Mouse (Mus musculus) embryonic facial prominence, embryonic 15.5 days (tissue): ENCODE data around the gene Nefh. TPM values are rescaled to one million over a fixed set of nuclear protein-coding genes. Genes with fewer than 3 reads are reported as not detected.

Source experiments
- ATAC-seq: fragments of 200-750 bp; cut with Nextera tagmentation; 2 replicates; pipeline ENCODE4 v1.8.0; 2017; ENCODE audit warnings: low read depth, moderate TSS enrichment; ENCODE audit not compliant: insufficient number of reproducible peaks, low FRiP score, low TSS enrichment
- H3K27ac ChIP-seq: fragments of 300-500 bp; sonication (generic); replicated peaks from 2 replicates; pipeline ENCODE4 v1.5.1; 2015; ENCODE audit warnings: mild to moderate bottlenecking, inconsistent platforms
- H3K27me3 ChIP-seq: fragments of 300-500 bp; sonication (generic); 2 replicates; pipeline ENCODE4 v1.6.1; 2015; ENCODE audit warnings: inconsistent platforms
- H3K36me3 ChIP-seq: fragments of 300-500 bp; sonication (generic); 2 replicates; pipeline ENCODE4 v1.6.1; 2015; ENCODE audit warnings: mild to moderate bottlenecking, inconsistent platforms
- H3K4me1 ChIP-seq: fragments of 300-500 bp; sonication (generic); 2 replicates; pipeline ENCODE4 v1.6.1; 2015; ENCODE audit warnings: inconsistent platforms
- H3K4me2 ChIP-seq: fragments of 300-500 bp; sonication (generic); replicated peaks from 2 replicates; pipeline ENCODE4 v1.6.1; 2015; ENCODE audit warnings: mild to moderate bottlenecking, inconsistent platforms
- H3K4me3 ChIP-seq: fragments of 300-500 bp; sonication (generic); replicated peaks from 2 replicates; pipeline ENCODE4 v1.5.1; 2015; ENCODE audit warnings: mild to moderate bottlenecking, inconsistent platforms
- H3K9ac ChIP-seq: fragments of 300-500 bp; sonication (generic); 2 replicates; pipeline ENCODE4 v1.6.1; 2015; ENCODE audit warnings: inconsistent platforms
- H3K9me3 ChIP-seq: fragments of 300-500 bp; sonication (generic); replicated peaks from 2 replicates; pipeline ENCODE4 v1.6.1; 2016; ENCODE audit warnings: inconsistent platforms
- WGBS: fragments of 180-500 bp; shearing (Covaris S2); methylation state at CpG from one replicate; pipeline ENCODE4 v1.1.7; 2015; 5-methylcytosine and 5-hydroxymethylcytosine counted together
- microRNA-seq: library from miRNA; unstranded; fragments of <30 nt; microRNA quantifications from one replicate; pipeline ENCODE4, GENCODE M21; 2016; ENCODE audit warnings: borderline number of aligned reads
- polyA plus RNA-seq: library from polyadenylated mRNA; unstranded; fragments of >200 nt; fragmentation: Nextera tagmentation; extraction: Ambion mirVana; gene quantifications from 2 replicates; pipeline ENCODE4 v1.2.1, GENCODE M21; 2015

The Nefh gene
- polyA plus RNA-seq, 1 experiment from 2014 or later, result 0.27 TPM

DNA sequence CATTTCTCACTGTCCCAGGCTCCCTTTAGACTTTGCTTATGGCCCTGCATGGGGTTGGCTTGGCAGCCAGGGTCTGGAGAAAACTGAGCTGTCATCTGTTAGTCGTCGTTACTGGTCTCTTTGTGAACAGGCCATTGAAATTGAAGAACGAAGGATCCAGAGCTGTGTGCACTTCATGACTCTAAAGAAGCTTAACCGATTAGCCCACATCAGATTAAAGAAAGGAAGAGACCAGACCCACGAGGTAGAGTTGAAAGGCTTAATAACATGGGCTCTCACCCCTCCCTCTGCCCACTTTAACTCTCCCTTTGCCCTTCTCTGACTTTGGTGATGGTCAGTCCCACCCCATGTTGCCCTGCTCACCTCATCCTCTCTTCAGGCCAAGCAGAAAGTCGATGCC is 45.9 kb downstream of the Nefh start:
- Histone ChIP-seq H3K27me3 (no peaks in the 10 kb centered on the region), H3K9me3 (no peaks in the 10 kb centered on the region), H3K4me3 (no peak overlapping the region), H3K36me3 (peaks cover 57% of the 10 kb centered on the region), H3K27ac (no peak overlapping the region), H3K9ac (no peak overlapping the region), H3K4me2 (no peak overlapping the region), H3K4me1 (no peaks in the 10 kb centered on the region)
- no peak for ATAC-seq
- WGBS, result 88% methylated on average over 6 of the region's 6 CpGs

DNA sequence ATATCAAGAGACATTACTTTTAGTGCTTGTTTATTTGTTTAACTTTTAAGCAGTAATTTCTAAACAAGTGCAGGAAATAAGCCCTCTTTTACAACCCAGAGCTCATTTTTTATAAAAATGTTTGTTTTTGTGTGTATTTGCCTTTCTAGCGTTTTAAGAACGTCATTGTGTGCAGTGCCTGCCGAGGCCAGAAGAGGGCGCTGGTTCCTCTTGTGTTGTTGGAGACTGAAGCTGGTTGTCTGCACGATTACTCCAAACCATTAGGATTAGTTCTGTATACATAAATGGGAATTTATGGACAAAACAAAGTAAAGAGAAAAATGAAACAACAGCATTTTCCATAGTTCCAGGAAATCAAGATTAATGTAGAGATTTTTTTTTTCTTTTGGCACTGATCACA is 47.4 kb downstream of the Nefh start:
- Histone ChIP-seq H3K4me3 (no peak overlapping the region), H3K9ac (no peak overlapping the region), H3K36me3 (peaks cover 50% of the 10 kb centered on the region), H3K27ac (no peak overlapping the region), H3K4me1 (peaks cover 9% of the 10 kb centered on the region), H3K27me3 (no peaks in the 10 kb centered on the region), H3K4me2 (no peak overlapping the region), H3K9me3 (no peaks in the 10 kb centered on the region)
- ATAC-seq, result no peak
- WGBS, result 74% methylated on average over 5 of the region's 5 CpGs

- 3% methylated on average over 52 of the region's 52 CpGs for WGBS
- H3K9me3 ChIP-seq, result no peaks in the 10 kb centered on the region
- peak within 1 kb of the TSS; percentile 63 for H3K27ac ChIP-seq
- peak within 1 kb of the TSS; percentile 66 for H3K9ac ChIP-seq
- peak; percentile 89 for ATAC-seq
- peaks cover 32% of the 10 kb centered on the region; the same call in 1 of the 2 replicates for H3K36me3 ChIP-seq
- peaks cover 9% of the 10 kb centered on the region for H3K4me1 ChIP-seq
- peak within 1 kb of the TSS; percentile 92 for H3K4me2 ChIP-seq
- H3K27me3 ChIP-seq, result no peaks in the 10 kb centered on the region
- H3K4me3 ChIP-seq, result peak within 1 kb of the TSS; percentile 89
These were observed 52.7 kb downstream of the Nefh start, which contains the start of gene Thoc5 for GRCm38 (mm10) chr11:4894848-4895816. TSS of gene Thoc5 (plus strand) at chr11:4895320.

Small RNAs within 50 kb of the gene (microRNA-seq; reads per million reads assigned to microRNA genes)
- not detected for gene Mir6918

Other genes starting within 250 kb of the Nefh start
- gene Uqcr10, start 243.7 kb downstream of the Nefh start, polyA plus RNA-seq, result 734 and 735 TPM in 2 replicates
- gene Zmat5, start 243.4 kb downstream of the Nefh start, polyA plus RNA-seq, result 62.8 and 67.1 TPM in 2 replicates
- gene Cabp7, start 201.3 kb downstream of the Nefh start, polyA plus RNA-seq, result 0.09 and 0.28 TPM in 2 replicates
- 47.1 and 50.7 TPM in 2 replicates for gene Nf2, start 98.5 kb downstream of the Nefh start, polyA plus RNA-seq
- 39.0 and 41.3 TPM in 2 replicates for gene Nipsnap1, start 74.1 kb downstream of the Nefh start, polyA plus RNA-seq
- 29.4 and 33.7 TPM in 2 replicates for gene Thoc5, start 52.7 kb downstream of the Nefh start, polyA plus RNA-seq
- gene Ap1b1, start 38.8 kb upstream of the Nefh start, polyA plus RNA-seq, result 53.6 and 60.0 TPM in 2 replicates
- 4.1 TPM in 2 replicates for gene Rasl10a, start 110.1 kb upstream of the Nefh start, polyA plus RNA-seq
- 39.0 and 43.3 TPM in 2 replicates for gene Gas2l1, start 117.3 kb upstream of the Nefh start, polyA plus RNA-seq
- gene Rhbdd3, start 150.9 kb upstream of the Nefh start, polyA plus RNA-seq, result 28.8 and 29.4 TPM in 2 replicates
- gene Ewsr1, start 151.2 kb upstream of the Nefh start, polyA plus RNA-seq, result 691 and 729 TPM in 2 replicates
- 64.0 and 67.1 TPM in 2 replicates for gene Emid1, start 204.2 kb upstream of the Nefh start, polyA plus RNA-seq